Mouse (Mus musculus) intestine, embryonic 15.5 days (tissue): ENCODE results near the gene Col4a3bp. TPM values are rescaled to one million over a fixed set of nuclear protein-coding genes. Genes with fewer than 3 reads are reported as not detected.
"Not testable (repeated sequence)": the region's sequence is repeated elsewhere in the genome, so short reads cannot be mapped to it uniquely, and the experiment has no call there.

Experiments used
- ATAC-seq: fragments of 200-750 bp; cut with Nextera tagmentation; 2 replicates; pipeline ENCODE4 v1.8.0; 2017; ENCODE audit warnings: moderate TSS enrichment, moderate library complexity
- H3K27ac ChIP-seq: fragments of 300-500 bp; sonication (generic); 2 replicates; pipeline ENCODE4 v1.5.1; 2015; ENCODE audit warnings: mild to moderate bottlenecking, inconsistent platforms
- H3K27me3 ChIP-seq: fragments of 300-500 bp; sonication (generic); replicated peaks from 2 replicates; pipeline ENCODE4 v1.6.1; 2015; ENCODE audit warnings: inconsistent platforms
- H3K36me3 ChIP-seq: fragments of 300-500 bp; sonication (generic); 2 replicates; pipeline ENCODE4 v1.6.1; 2015; ENCODE audit warnings: inconsistent platforms
- H3K4me1 ChIP-seq: fragments of 300-500 bp; sonication (generic); replicated peaks from 2 replicates; pipeline ENCODE4 v1.6.1; 2015; ENCODE audit warnings: inconsistent platforms
- H3K4me2 ChIP-seq: fragments of 300-500 bp; sonication (generic); replicated peaks from 2 replicates; pipeline ENCODE4 v1.6.1; 2015; ENCODE audit warnings: mild to moderate bottlenecking, inconsistent platforms
- H3K4me3 ChIP-seq: fragments of 300-500 bp; sonication (generic); replicated peaks from 2 replicates; pipeline ENCODE4 v1.5.1; 2015; ENCODE audit warnings: inconsistent platforms
- H3K9ac ChIP-seq: fragments of 300-500 bp; sonication (generic); 2 replicates; pipeline ENCODE4 v1.6.1; 2015; ENCODE audit warnings: inconsistent platforms
- H3K9me3 ChIP-seq: fragments of 300-500 bp; sonication (generic); 2 replicates; pipeline ENCODE4 v1.6.1; 2016; ENCODE audit warnings: inconsistent platforms
- WGBS: fragments of 180-500 bp; shearing (Covaris S2); methylation state at CpG from one replicate; pipeline ENCODE4 v1.1.7; 2015; 5-methylcytosine and 5-hydroxymethylcytosine counted together
- polyA plus RNA-seq: library from polyadenylated mRNA; unstranded; fragments of >200 nt; fragmentation: Nextera tagmentation; extraction: Ambion mirVana; gene quantifications from 2 replicates; pipeline ENCODE4 v1.2.1, GENCODE M21; 2015

Col4a3bp gene
- polyA plus RNA-seq, 1 experiment from 2014 or later, result 13.2 TPM

- not testable (repeated sequence) for H3K27ac ChIP-seq
- WGBS, result 78% methylated on average over 4 of the region's 4 CpGs
These were observed 120.7 kb downstream of the Col4a3bp start for GRCm38 (mm10) chr13:96663120-96663519.

DNA sequence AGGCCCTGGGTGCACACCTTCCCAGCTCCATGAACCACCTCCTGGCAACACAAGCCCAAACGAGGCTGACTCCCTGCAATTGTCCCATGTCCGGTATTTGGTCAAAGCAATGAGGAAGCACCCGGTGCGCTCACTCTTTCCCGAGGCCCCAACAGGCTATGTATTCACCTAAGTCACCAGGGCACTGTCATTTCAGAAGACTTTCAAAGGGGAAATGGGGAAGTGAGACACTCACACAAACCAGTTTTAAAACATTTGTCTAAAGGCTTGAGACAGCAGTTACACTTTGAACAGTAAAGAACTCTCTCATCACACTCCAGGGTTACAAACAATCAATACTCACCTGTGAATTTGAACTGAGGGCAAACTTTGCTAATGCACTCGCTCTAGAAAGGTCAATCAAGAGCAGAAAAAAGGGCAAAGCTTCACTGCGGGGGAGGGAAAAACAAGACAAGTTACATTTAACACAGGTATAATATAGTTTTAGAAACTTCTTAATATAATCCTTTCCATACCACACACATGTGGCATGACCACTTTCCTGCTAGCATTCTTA is 122.1 kb downstream of the Col4a3bp start:
- H3K4me2 ChIP-seq, result no peak overlapping the region
- H3K4me3 ChIP-seq, result no peak overlapping the region
- H3K27me3 ChIP-seq, result no peaks in the 10 kb centered on the region
- no peak overlapping the region for H3K27ac ChIP-seq
- peaks cover 8% of the 10 kb centered on the region; the same call in 1 of the 2 replicates for H3K4me1 ChIP-seq
- WGBS, result 85% methylated on average over 7 of the region's 7 CpGs
- no peak overlapping the region for H3K9ac ChIP-seq
- peaks cover 37% of the 10 kb centered on the region for H3K36me3 ChIP-seq
- ATAC-seq, result no peak
- no peaks in the 10 kb centered on the region for H3K9me3 ChIP-seq

More at GRCm38 (mm10) chr13:96663120-96663519, 120.7 kb downstream of the Col4a3bp start:
- not testable (repeated sequence) for ATAC-seq, H3K9me3 ChIP-seq, H3K4me2 ChIP-seq, H3K4me3 ChIP-seq, H3K9ac ChIP-seq, H3K27me3 ChIP-seq, H3K4me1 ChIP-seq
- peaks cover 49% of the 10 kb centered on the region for H3K36me3 ChIP-seq

- Histone ChIP-seq H3K4me3 (peak overlapping the region; percentile 87), H3K9me3 (no peaks in the 10 kb centered on the region), H3K27ac (peak overlapping the region; percentile 93), H3K36me3 (0 out of 2 replicates have a peak, but pooled peaks cover 2% of the 10 kb centered on the region), H3K4me2 (peak overlapping the region; percentile 67), H3K9ac (peak overlapping the region; percentile 93), H3K4me1 (peaks cover 12% of the 10 kb centered on the region; the same call in 1 of the 2 replicates), H3K27me3 (no peaks in the 10 kb centered on the region)
- WGBS, result 1% methylated on average over 13 of the region's 13 CpGs
- ATAC-seq, result no peak
These were observed 127.6 kb downstream of the Col4a3bp start for GRCm38 (mm10) chr13:96670019-96670405.

DNA sequence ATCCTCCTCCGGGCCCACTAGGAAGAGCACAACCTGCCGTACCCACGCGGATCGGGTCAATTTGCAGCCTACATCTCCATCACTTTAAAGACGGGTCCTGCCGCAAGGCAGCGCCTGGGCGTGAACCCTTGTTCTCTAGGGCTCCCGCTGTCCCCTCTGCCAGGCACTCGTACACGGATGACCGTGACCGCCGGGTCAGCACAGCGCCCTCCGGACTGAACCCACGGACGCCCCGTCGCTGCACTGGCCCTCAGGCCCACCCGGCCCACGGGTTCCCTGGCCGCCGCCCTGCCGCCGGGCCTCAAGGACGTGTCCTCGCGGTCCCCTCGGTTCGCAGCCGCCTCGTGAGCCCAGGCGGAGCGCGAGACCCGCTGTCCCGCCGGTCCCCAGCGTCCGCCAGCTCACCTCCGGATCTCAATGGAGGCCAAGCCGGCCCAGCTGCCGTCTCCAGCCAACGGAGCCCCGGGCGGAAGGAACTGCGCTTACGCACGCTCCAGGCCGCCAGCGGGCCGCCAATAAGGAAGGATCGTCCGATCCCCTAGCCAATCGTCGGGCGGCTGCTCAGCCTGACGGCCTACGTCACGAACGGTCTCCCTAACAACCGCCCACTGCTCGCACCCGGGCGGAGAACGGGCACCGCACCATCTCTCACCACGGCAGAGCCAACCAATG is 128.1 kb downstream of the Col4a3bp start, which contains the start of gene Hmgcr:
Gene Hmgcr, minus strand, starts transcription at position 531 of the 672 bp plus-strand sequence.
- under 1% methylated on average over 70 of the region's 70 CpGs for WGBS
- Histone ChIP-seq H3K9me3 (no peaks in the 10 kb centered on the region), H3K27me3 (no peaks in the 10 kb centered on the region), H3K27ac (peak within 1 kb of the TSS; percentile 93), H3K9ac (peak within 1 kb of the TSS; percentile 93), H3K36me3 (0 out of 2 replicates have a peak, but pooled peaks cover 2% of the 10 kb centered on the region), H3K4me2 (peak within 1 kb of the TSS; percentile 71), H3K4me1 (peaks cover 12% of the 10 kb centered on the region; the same call in 1 of the 2 replicates), H3K4me3 (peak within 1 kb of the TSS; percentile 87)
- ATAC-seq, result peak; percentile 100

DNA sequence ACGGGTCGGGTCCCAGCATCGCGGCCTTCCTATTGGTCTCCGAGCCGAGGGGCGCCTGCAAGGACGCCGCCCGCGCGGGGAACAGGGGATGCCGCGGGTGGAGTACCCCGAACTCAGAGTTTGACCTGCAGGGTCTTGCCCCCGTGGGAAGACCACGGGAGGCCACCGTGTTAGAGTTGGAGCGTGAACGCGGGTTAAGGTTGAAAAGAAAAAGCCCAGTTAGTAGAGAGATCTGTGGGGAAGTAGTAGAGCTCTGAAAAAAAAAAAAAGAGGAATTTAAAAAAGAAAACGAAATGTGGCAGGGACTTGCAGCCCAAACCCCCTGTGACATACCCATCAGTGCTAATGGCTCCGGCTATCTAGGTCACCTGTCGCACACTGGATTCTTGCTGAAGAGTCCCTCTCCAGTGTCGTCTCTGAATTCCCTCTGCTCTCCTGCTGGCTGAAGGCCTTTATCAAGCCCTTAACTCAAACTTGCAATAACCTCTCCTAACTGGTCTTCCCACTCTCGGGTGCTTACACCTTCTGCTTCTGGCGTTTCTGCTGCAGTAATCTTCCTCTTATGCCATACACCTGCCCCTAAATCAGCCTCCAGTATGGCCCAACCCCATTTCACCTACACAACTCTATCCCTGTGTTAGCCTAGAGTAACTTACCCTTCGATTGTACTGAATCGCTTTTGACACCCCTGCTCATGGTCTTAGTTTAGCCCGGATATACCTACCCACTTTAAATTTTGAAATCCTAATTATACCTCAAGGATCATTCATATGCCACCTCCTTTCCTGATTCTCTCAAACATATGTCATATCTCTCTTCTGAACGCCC is 128.9 kb downstream of the Col4a3bp start:
- Histone ChIP-seq H3K9ac (peak overlapping the region; percentile 42), H3K9me3 (no peaks in the 10 kb centered on the region), H3K4me3 (peak overlapping the region; percentile 87), H3K36me3 (no peaks in the 10 kb centered on the region), H3K27me3 (no peaks in the 10 kb centered on the region), H3K4me2 (peak overlapping the region; percentile 71), H3K27ac (peak overlapping the region; percentile 76), H3K4me1 (peaks cover 12% of the 10 kb centered on the region; the same call in 1 of the 2 replicates)
- WGBS, result 13% methylated on average over 31 of the region's 31 CpGs
- ATAC-seq, result peak; percentile 6

GRCm38 (mm10) chr13:96671906-96672234 is 129.5 kb downstream of the Col4a3bp start:
- H3K4me2 ChIP-seq, result no peak overlapping the region
- 88% methylated on average over 5 of the region's 5 CpGs for whole genome bisulfite sequencing
- no peaks in the 10 kb centered on the region for H3K27me3 ChIP-seq
- no peak overlapping the region for H3K27ac ChIP-seq
- ATAC-seq, result no peak
- no peaks in the 10 kb centered on the region for H3K36me3 ChIP-seq
- peaks cover 12% of the 10 kb centered on the region; the same call in 1 of the 2 replicates for H3K4me1 ChIP-seq
- H3K9me3 ChIP-seq, result no peaks in the 10 kb centered on the region
- no peak overlapping the region for H3K4me3 ChIP-seq
- H3K9ac ChIP-seq, result no peak overlapping the region

DNA sequence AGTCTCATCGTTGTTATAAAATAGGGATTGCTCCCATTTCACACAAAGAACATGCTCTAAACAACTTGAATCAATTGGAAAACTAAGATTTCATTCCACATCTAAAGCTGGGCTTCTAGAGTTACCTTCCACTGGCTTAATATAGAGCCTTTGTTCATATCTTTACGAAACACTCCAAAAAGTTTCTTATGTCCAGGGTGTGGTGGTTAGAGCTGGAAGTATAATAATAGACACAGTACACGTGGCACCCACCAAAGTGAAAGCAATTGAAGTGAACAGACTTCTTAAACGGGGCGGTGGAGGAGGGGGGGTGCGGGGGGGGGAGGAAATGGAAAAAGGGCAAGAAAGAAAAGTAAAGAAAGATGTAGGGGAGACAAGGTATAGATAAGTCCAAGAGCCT is 129.9 kb downstream of the Col4a3bp start:
- no peak overlapping the region for H3K4me2 ChIP-seq
- no peaks in the 10 kb centered on the region for H3K36me3 ChIP-seq
- H3K4me3 ChIP-seq, result no peak overlapping the region
- H3K4me1 ChIP-seq, result peaks cover 9% of the 10 kb centered on the region; the same call in 1 of the 2 replicates
- no peak for ATAC-seq
- no peaks in the 10 kb centered on the region for H3K9me3 ChIP-seq
- H3K27ac ChIP-seq, result no peak overlapping the region
- H3K9ac ChIP-seq, result no peak overlapping the region
- 67% methylated on average over 6 of the region's 6 CpGs for WGBS
- H3K27me3 ChIP-seq, result no peaks in the 10 kb centered on the region

DNA sequence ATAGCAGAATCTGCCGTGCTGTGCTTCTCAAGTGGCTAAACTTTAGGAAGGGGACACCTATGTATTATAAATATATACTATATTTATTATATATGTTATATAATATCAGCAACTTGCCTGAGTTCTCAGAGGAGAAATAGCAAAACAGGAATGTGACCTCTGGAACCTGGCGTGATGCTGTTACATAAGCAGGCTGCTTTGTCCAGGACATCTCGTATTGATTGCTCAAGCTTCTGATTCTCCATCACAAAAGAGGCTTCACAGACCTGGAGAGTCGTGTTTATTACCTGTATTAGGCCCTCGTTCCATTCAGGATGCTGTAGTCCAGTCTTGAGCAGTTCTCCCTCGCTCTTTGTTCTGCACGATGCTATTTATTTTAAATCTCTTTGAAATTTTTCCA is 131.4 kb downstream of the Col4a3bp start:
- Histone ChIP-seq H3K4me1 (peaks cover 7% of the 10 kb centered on the region; the same call in 1 of the 2 replicates), H3K9ac (no peak overlapping the region), H3K36me3 (no peaks in the 10 kb centered on the region), H3K27ac (no peak overlapping the region), H3K4me3 (no peak overlapping the region), H3K9me3 (no peaks in the 10 kb centered on the region), H3K27me3 (no peaks in the 10 kb centered on the region), H3K4me2 (no peak overlapping the region)
- WGBS, result 79% methylated on average over 7 of the region's 7 CpGs
- no peak for ATAC-seq

GRCm38 (mm10) chr13:96675756-96676155 is 133.3 kb downstream of the Col4a3bp start:
- Histone ChIP-seq H3K9me3 (no peaks in the 10 kb centered on the region), H3K27me3 (no peaks in the 10 kb centered on the region), H3K36me3 (no peaks in the 10 kb centered on the region), H3K4me2 (no peak overlapping the region), H3K4me1 (peaks cover 4% of the 10 kb centered on the region; the same call in 1 of the 2 replicates), H3K4me3 (no peak overlapping the region), H3K27ac (no peak overlapping the region), H3K9ac (no peak overlapping the region)
- no peak for ATAC-seq
- 79% methylated on average over 6 of the region's 6 CpGs for WGBS

DNA sequence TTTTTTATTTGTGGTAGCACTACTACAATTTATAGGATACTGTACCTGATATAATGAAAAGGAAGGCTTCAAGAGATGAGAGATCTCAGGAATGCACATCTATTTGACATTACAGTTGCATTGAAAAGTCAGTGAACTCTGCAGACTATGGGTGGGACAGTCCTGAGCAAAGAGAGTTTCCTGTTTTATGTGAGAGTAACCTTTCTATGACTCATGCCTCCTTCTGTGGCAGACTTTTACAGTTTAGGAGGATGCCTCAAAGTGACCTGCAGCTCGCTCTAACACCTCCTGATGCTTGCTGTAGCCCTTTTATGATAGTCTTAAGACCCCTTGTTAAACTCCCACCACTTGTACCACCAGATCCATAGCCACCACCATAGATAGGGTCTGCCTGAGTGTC is 134.7 kb downstream of the Col4a3bp start:
- no peak overlapping the region for H3K4me3 ChIP-seq
- H3K27ac ChIP-seq, result no peak overlapping the region
- no peak overlapping the region for H3K9ac ChIP-seq
- no peaks in the 10 kb centered on the region for H3K27me3 ChIP-seq
- H3K36me3 ChIP-seq, result no peaks in the 10 kb centered on the region
- ATAC-seq, result no peak
- H3K4me2 ChIP-seq, result no peak overlapping the region
- H3K9me3 ChIP-seq, result no peaks in the 10 kb centered on the region
- WGBS, result 81% methylated on average over 1 of the region's 1 CpGs
- H3K4me1 ChIP-seq, result no peaks in the 10 kb centered on the region

GRCm38 (mm10) chr13:96678616-96679015 is 136.2 kb downstream of the Col4a3bp start:
- H3K9me3 ChIP-seq, result no peaks in the 10 kb centered on the region
- no peaks in the 10 kb centered on the region for H3K4me1 ChIP-seq
- no peak overlapping the region for H3K9ac ChIP-seq
- no peaks in the 10 kb centered on the region for H3K27me3 ChIP-seq
- no peaks in the 10 kb centered on the region for H3K36me3 ChIP-seq
- no peak overlapping the region for H3K4me3 ChIP-seq
- no peak overlapping the region for H3K27ac ChIP-seq
- WGBS, result 61% methylated on average over 6 of the region's 6 CpGs
- H3K4me2 ChIP-seq, result no peak overlapping the region
- ATAC-seq, result no peak
